Mouse (Mus musculus): ENCODE results near the gene Bcl2l13.

- TF ChIP-seq MAFK (IDR thresholded peaks at IDR 0.05; ENCODE audit: insufficient replicate concordance, low read length) (no peak), POLR2A (IDR thresholded peaks at IDR 0.05; ENCODE audit: low read depth, low read length) (no peak), CTCF (conservative IDR thresholded peaks at IDR 0.05 in 1 of 2, IDR thresholded peaks at IDR 0.05 in 1 of 2; ENCODE audit: low read depth in 2 of 2, low read length in 2 of 2) (no peak), MXI1 (IDR thresholded peaks at IDR 0.05; ENCODE audit: low read depth, low read length) (no peak)
Measured at GRCm38 (mm10) chr6:120906521-120906920, 70.5 kb downstream of the Bcl2l13 start.
